Mouse (Mus musculus) brain, embryonic 18.5 days (tissue): ENCODE results near the gene Eri3.

Experiments used
- DNase-seq: peaks from one replicate; pipeline ENCODE4 v3.0.0-alpha.2; 2012; ENCODE audit warnings: low read depth, low spot score

The Eri3 gene

DNA sequence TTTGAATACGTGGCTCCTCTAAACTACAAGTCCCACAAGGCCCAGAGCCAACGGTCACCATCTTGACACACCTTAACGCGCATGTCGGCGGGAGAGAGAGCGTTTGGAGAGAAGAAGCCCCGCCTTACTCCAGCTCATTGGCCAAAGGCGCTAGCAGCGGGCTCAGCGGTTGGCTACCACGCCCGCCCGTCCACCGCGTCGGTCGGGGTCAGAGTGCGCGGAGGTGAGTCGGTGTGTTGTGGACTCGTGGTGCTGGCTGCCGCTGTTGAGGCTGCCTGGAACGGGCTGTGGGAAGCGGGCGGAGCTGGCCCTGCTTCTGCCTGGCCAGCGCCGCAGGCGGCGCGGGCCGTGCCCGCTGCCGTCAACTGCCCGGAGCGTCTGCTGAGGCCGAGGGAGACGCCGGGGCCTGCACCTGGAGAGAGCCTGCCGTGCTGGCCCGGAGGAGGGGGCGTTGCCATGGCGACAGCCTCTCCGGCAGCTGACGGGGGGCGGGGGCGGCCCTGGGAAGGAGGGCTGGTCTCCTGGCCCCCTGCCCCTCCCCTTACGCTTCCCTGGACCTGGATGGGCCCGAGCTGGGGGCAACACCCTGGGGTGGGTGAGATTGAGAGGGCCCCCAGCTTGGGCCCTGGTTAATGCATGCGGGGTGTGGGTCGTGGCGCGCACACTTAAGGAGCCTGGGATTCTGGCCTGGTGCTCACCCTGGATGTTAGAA, at the start of gene Eri3:
TSS of gene Eri3 (plus strand) at position 226 of the 712 bp plus-strand sequence.
- DNase-seq = peak; percentile 99

DNA sequence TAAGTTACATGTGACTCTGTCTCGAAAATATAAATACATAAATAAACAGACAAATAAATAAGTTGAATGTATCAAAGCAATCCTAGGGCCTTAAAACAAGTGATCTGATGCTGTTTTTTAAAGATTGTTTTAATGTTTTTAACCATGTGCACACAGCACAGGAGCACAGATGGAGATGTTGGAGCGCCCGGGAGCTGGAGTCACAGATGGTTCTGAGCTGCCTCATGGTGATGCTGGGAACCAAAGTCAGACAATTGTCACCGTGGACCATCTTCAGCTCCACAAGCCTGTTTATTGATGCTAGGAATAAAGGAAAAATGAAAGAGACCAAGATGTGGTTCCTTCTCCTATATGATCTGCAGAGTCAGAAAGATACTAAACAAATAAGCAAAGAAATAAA, 31.9 kb upstream of the Eri3 start:
- DNase-seq = no peak

- DNase-seq = no peak
These were observed 28.8 kb upstream of the Eri3 start for GRCm38 (mm10) chr4:117521350-117521749.

DNA sequence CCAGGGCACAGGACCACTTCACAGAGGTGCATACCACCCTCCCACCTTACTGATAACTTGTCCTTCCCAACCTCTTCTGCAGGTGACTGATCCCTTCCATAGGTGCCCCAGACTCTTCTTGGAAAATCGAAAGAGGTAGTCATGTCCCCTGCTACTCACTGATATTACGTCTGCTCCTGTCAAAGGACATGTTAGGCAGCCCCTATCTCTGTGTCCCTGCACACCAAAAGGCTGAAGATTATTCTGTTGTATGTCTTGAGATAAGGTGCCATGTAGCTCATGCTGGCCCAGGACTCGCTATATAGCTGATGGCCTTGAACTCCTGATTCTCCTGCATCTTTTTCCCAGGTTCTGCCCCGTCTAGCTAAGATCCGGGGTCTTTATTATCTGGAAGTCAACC, 24.2 kb upstream of the Eri3 start:
- DNase-seq = no peak

- no peak for DNase-seq
These were observed 22.9 kb upstream of the Eri3 start for GRCm38 (mm10) chr4:117527116-117527899.

GRCm38 (mm10) chr4:117527952-117528351, 22.2 kb upstream of the Eri3 start:
- no peak for DNase-seq

GRCm38 (mm10) chr4:117529843-117530242, 20.3 kb upstream of the Eri3 start:
- no peak for DNase-seq

GRCm38 (mm10) chr4:117535496-117536200, 14.5 kb upstream of the Eri3 start:
- DNase-seq = no peak

GRCm38 (mm10) chr4:117537002-117537401, 13.2 kb upstream of the Eri3 start:
- DNase-seq = no peak

DNA sequence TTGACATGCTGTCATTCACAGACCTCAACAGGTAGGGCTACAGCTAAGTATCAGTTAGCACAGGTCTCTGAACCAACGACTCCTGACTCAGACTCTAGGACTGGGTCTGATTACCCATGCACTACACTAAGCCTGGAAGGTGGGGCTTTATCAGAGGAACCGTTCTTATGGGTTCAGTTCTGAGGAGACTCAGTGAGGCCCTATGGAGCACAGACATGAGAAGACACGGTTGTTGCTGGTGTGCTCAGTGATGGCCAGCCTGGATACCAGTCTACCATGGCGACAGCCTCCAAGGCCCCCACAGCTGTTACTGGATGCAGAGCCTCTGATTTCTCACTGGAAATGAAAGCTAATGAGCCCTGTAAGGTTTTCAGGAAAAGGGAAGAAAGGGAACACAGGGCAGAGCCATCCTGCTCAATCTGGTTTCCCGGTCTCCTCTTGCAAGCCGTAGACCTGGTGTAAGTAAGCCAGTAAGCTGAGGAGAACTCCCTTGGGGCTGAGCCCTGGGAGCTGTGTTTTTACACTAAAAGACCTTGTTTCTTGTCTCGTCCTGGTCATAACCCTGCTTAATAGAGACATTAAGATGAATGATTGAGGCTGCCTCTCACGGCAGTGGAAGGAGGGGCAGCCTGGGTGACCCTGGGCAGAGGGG, 10.7 kb upstream of the Eri3 start:
- no peak for DNase-seq

GRCm38 (mm10) chr4:117540571-117540970, 9.6 kb upstream of the Eri3 start:
- no peak for DNase-seq

DNA sequence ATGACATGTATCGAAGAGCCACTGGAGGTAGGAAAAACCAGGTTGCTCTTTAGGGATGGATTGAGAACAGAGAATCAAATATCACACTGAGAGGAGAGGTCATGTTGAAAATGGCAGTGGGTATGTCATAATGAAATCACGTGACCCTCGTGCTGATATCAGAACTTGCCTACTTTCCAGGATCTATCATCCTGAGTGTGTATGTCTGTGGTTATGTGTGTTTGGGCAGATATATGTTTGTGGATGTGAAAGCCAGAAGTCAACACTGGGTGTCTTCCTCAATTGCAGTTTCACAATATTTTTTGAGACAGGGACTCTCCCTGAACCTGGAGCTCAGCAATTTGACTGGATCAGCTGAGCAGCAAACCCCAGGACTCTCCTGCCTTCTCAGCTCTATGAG, 4.7 kb upstream of the Eri3 start:
- DNase-seq = no peak

DNA sequence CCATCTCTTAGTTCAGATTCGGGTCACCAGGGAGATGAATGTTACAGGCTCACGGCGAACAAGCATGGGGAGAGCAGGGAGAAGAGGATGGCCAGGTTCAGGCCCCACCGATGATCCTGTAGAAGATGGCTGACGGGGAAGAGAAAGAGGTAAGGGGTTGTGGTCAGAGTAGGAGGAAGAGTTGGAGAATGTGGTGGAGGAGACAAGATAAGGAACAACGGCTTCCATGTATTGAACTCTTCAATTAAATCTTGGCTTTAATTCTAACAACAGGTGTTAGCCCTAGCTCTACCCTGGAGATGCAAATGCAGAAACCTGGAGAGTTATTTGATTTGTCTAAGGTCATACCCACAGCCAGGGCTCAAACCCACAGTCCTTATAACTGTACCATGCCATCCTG, 3.5 kb upstream of the Eri3 start:
- no peak for DNase-seq

GRCm38 (mm10) chr4:117549576-117549975, 589 bp upstream of the Eri3 start:
- no peak for DNase-seq

- no peak for DNase-seq
These were observed 1.2 kb downstream of the Eri3 start for GRCm38 (mm10) chr4:117551144-117552000.

DNA sequence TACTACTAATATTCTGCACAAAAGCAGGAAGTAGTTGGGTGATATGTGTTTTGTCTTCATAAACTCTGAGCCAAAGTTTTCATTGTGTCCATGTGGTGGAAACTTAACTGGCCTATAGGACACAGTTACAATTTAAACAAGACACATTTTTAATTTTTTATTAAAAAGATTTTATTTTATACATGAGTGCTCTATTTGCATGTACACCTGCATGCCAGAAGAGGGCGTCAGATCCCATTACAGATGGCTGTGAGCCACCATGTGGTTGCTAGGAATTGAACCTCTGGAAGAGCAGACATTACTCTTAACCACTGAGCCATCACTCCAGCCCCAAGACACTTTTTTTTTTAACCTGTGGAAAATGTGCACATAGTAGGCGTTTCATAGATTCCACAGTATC, 5.3 kb downstream of the Eri3 start:
- DNase-seq = no peak

DNA sequence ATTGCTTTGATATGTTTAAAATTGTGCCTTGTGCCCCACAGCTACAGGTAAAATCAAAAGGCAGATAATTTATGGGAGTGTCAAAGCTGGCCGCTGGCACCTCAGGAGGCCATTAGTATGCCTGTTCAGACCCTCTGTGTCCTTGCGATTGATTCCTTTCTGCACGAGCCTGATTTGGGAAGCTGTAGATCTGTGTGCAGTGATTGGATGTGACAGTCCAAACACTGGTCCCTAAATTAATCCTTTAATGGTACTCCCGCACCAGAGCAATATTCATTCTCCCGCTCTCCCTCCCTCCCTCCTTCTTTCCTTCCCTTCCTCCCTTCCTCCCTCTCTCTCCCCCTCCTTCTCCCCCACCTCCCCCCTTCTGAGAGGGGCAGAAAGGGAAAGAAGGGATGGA, 6.2 kb downstream of the Eri3 start:
- DNase-seq = no peak

DNA sequence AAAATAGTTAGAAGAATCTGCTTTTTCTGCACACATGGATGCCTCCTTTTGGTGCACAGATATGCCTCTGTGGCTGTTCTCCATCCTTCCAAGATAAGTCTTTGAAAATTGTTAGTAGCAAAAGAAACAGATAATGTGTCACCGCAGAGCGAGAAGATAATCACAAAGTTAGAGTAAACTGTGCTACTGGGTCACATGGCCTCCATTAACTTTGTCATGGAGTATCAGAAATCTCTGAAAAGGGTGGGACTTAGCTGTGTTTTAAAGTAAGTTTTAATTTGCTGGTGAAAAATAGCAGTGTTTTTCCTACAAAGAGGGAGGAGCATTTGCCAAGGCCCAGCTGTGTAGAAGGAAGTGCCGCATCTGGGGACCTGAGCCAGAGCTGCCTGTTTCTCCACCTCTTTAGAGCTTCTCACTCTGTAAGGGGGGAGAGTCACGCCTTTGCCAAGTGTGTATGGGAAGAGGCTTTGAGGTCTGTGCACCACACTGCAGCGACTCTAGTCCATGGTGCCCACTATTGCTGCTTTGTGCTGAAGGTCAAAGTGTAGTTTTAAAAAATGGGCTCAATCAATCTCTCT, 7.0 kb downstream of the Eri3 start:
- no peak for DNase-seq

- no peak for DNase-seq
These were observed 13.8 kb downstream of the Eri3 start for GRCm38 (mm10) chr4:117563967-117564366.

- no peak for DNase-seq
These were observed 18.7 kb downstream of the Eri3 start for GRCm38 (mm10) chr4:117568846-117569245.

- DNase-seq = no peak
These were observed 20.8 kb downstream of the Eri3 start for GRCm38 (mm10) chr4:117570964-117571363.
